Mouse (Mus musculus) bone marrow, adult 2 months (tissue): ENCODE measurements around the gene 4933428G20Rik.

Experiments
- CTCF ChIP-seq: fragments of 200-500 bp; IDR thresholded peaks from 2 replicates; pipeline ENCODE4 v1.5.1; 2011; ENCODE audit warnings: low read length, control low read depth; ENCODE audit not compliant: control insufficient read depth, insufficient read depth
- POLR2A ChIP-seq: fragments of 200-500 bp; IDR thresholded peaks from 2 replicates; pipeline ENCODE4 v1.6.1; 2011; ENCODE audit warnings: low read depth, mild to moderate bottlenecking, control low read depth, low read length, borderline replicate concordance; ENCODE audit not compliant: control insufficient read depth

DNA sequence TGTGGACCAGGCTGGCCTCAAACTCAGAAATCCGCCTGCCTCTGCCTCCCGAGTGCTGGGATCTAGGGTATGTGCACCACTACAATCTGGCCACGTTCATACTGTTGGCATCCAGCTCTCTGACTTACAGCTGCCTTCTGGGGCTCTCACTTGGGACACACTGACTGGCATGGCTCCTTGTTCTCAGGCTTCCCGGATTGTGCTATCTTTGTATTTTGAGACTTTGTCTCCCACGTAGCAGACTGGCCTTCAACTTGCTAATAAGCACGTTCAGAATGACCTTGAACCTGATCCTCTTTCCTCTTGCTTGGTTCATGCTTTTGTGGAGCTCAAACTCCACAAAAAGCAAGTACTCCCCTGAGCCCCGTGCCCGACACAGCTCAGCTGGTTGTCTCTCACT is 14.5 kb downstream of the 4933428G20Rik start:
- TF ChIP-seq POLR2A: no peak
- no peak for TF ChIP-seq CTCF
